Mouse (Mus musculus) erythroblast, embryonic 14.5 days (primary cell): ENCODE measurements at regions not wholly inside any gene's neighbourhood (a gene's known extent, or its start where the extent isn't known, plus 50 kb on each side); places are given as distances from the start of the nearest gene placed in this dataset.

Source experiments
- GATA1 ChIP-seq: IDR thresholded peaks from 2 replicates; pipeline ENCODE4 v1.6.1; 2012; ENCODE audit warnings: low read length, inconsistent platforms, mixed read lengths
- TAL1 ChIP-seq: IDR thresholded peaks from 3 replicates; pipeline ENCODE4 v1.6.1; 2012; ENCODE audit warnings: low read length, inconsistent platforms, mixed read lengths

GRCm38 (mm10) chr1:137503704-137504422 lies 543.6 kb upstream of the Nr5a2 start:
- no peak for TF ChIP-seq TAL1
- no peak for TF ChIP-seq GATA1
